Mouse (Mus musculus): ENCODE data around the gene Atf7ip.

- no peak for TF ChIP-seq POLR2A (IDR thresholded peaks at IDR 0.05; ENCODE audit: insufficient read length, low read depth)
- TF ChIP-seq USF1 (IDR thresholded peaks at IDR 0.05; ENCODE audit: low read depth): no peak
- TF ChIP-seq MAX (IDR thresholded peaks at IDR 0.05; ENCODE audit: low read depth): no peak
- TF ChIP-seq POLR2AphosphoS2 (IDR thresholded peaks at IDR 0.05; ENCODE audit: insufficient read length, low read depth): no peak
- no peak for TF ChIP-seq CEBPB (IDR thresholded peaks at IDR 0.05; ENCODE audit: insufficient read depth, poor library complexity, severe bottlenecking)
- TF ChIP-seq TCF12 (IDR thresholded peaks at IDR 0.05; ENCODE audit: insufficient read depth, poor library complexity, severe bottlenecking): no peak
- no peak for TF ChIP-seq MYOG (IDR thresholded peaks at IDR 0.05; ENCODE audit: control insufficient read depth in 1 of 3, insufficient read depth in 1 of 3, insufficient read length in 2 of 3, low read depth in 2 of 3)
- no peak for TF ChIP-seq REST (IDR thresholded peaks at IDR 0.05; ENCODE audit: insufficient read depth, insufficient read length)
- no peak for TF ChIP-seq E2F4 (IDR thresholded peaks at IDR 0.05; ENCODE audit: insufficient read depth)
- no peak for TF ChIP-seq SRF (IDR thresholded peaks at IDR 0.05; ENCODE audit: control insufficient read depth, insufficient read length, low read depth)
- no peak for TF ChIP-seq MYOD1 (IDR thresholded peaks at IDR 0.05; ENCODE audit: control insufficient read depth in 1 of 3, insufficient read length in 2 of 3, low read depth in 2 of 3)
- no peak for TF ChIP-seq TCF3 (IDR thresholded peaks at IDR 0.05; ENCODE audit: insufficient read length, low read depth)
Observed at GRCm38 (mm10) chr6:136522658-136523057, 16.7 kb downstream of the Atf7ip start.
